Mouse (Mus musculus) CD4-positive, CD25-positive, alpha-beta regulatory T cell (primary cell): ENCODE measurements around the gene Plekhm1. TPM values are rescaled to one million over a fixed set of nuclear protein-coding genes. Genes with fewer than 3 reads are reported as not detected.

Experiments used
- polyA plus RNA-seq: library from polyadenylated mRNA; unstranded; fragments of 100-300 nt; shearing (Covaris generic); gene quantifications from one replicate; pipeline ENCODE4 v1.2.1, GENCODE M21; 2017

The Plekhm1 gene
- polyA plus RNA-seq = 20.8 TPM

GRCm38 (mm10) chr11:103411981-103412949, at the start of gene Plekhm1:
Plekhm1 (minus strand) TSS chr11:103412687.

GRCm38 (mm10) chr11:103363214-103364148, 49.0 kb downstream of the Plekhm1 start, which contains the start of gene Arhgap27:
Arhgap27 (minus strand) TSS chr11:103363692.

Other genes with a start within 250 kb of the Plekhm1 start
- gene Fmnl1, start 241.6 kb downstream of the Plekhm1 start, polyA plus RNA-seq = 229 TPM
- gene 1700023F06Rik, start 204.1 kb downstream of the Plekhm1 start, polyA plus RNA-seq = not detected
- gene Spata32, start 194.3 kb downstream of the Plekhm1 start, polyA plus RNA-seq = not detected
- 36.7 TPM for gene Map3k14, start 145.2 kb downstream of the Plekhm1 start, polyA plus RNA-seq
- gene Arhgap27, start 49.0 kb downstream of the Plekhm1 start, polyA plus RNA-seq = 107 TPM
- 0.04 TPM for gene Lrrc37a, start 91.9 kb upstream of the Plekhm1 start, polyA plus RNA-seq
- not detected for gene Gm884, start 208.5 kb upstream of the Plekhm1 start, polyA plus RNA-seq
- gene Lyzl6, start 226.2 kb upstream of the Plekhm1 start, polyA plus RNA-seq = not detected
- not detected for gene Rprml, start 236.9 kb upstream of the Plekhm1 start, polyA plus RNA-seq